Mouse (Mus musculus): ENCODE results near the gene B3gnt9.

B3gnt9 gene

GRCm38 (mm10) chr8:105254966-105255350 is at the start of gene B3gnt9:
Gene B3gnt9, minus strand, starts transcription at chr8:105255153.
- 10% methylated on average over 14 of the region's 14 CpGs for WGBS

- WGBS: 53% methylated on average over 9 of the region's 9 CpGs
Measured at GRCm38 (mm10) chr8:105303874-105304273, 48.9 kb upstream of the B3gnt9 start.

- 50% methylated on average over 8 of the region's 8 CpGs for WGBS
Measured at GRCm38 (mm10) chr8:105303396-105303795, 48.4 kb upstream of the B3gnt9 start.

- 94% methylated on average over 8 of the region's 8 CpGs for WGBS
Measured at GRCm38 (mm10) chr8:105299962-105300361, 45.0 kb upstream of the B3gnt9 start.

GRCm38 (mm10) chr8:105298351-105299252 is 43.6 kb upstream of the B3gnt9 start:
- 45% methylated on average over 18 of the region's 18 CpGs for WGBS

- WGBS: under 1% methylated on average over 58 of the region's 58 CpGs
Measured at GRCm38 (mm10) chr8:105297511-105298192, 42.7 kb upstream of the B3gnt9 start, which contains the start of gene E2f4. Gene E2f4, plus strand, starts transcription at chr8:105297663.

GRCm38 (mm10) chr8:105295895-105296573 is 41.1 kb upstream of the B3gnt9 start, which contains the start of gene Exoc3l:
Gene Exoc3l, minus strand, starts transcription at chr8:105296101.
- WGBS: 69% methylated on average over 11 of the region's 11 CpGs

GRCm38 (mm10) chr8:105295256-105295655 is 40.3 kb upstream of the B3gnt9 start:
- 67% methylated on average over 11 of the region's 11 CpGs for WGBS

GRCm38 (mm10) chr8:105294776-105295175 is 39.8 kb upstream of the B3gnt9 start:
- 66% methylated on average over 9 of the region's 9 CpGs for WGBS

GRCm38 (mm10) chr8:105293405-105293804 is 38.5 kb upstream of the B3gnt9 start:
- WGBS: 81% methylated on average over 19 of the region's 19 CpGs

GRCm38 (mm10) chr8:105292471-105292870 is 37.5 kb upstream of the B3gnt9 start:
- WGBS: 85% methylated on average over 7 of the region's 7 CpGs

- 61% methylated on average over 3 of the region's 3 CpGs for WGBS
Measured at GRCm38 (mm10) chr8:105291802-105292201, 36.8 kb upstream of the B3gnt9 start.

GRCm38 (mm10) chr8:105291364-105291763 is 36.4 kb upstream of the B3gnt9 start:
- 80% methylated on average over 8 of the region's 8 CpGs for WGBS

GRCm38 (mm10) chr8:105290554-105291314 is 35.8 kb upstream of the B3gnt9 start:
- 19% methylated on average over 31 of the region's 31 CpGs for WGBS

GRCm38 (mm10) chr8:105289805-105290460 is 35.0 kb upstream of the B3gnt9 start, which contains the start of gene 4931428F04Rik:
Gene 4931428F04Rik, minus strand, starts transcription at chr8:105289864.
- 4% methylated on average over 43 of the region's 43 CpGs for WGBS

GRCm38 (mm10) chr8:105288958-105289732 is 34.2 kb upstream of the B3gnt9 start:
- 1% methylated on average over 53 of the region's 53 CpGs for WGBS

GRCm38 (mm10) chr8:105288231-105288630 is 33.3 kb upstream of the B3gnt9 start:
- 55% methylated on average over 5 of the region's 5 CpGs for WGBS

- WGBS: 89% methylated on average over 4 of the region's 4 CpGs
Measured at GRCm38 (mm10) chr8:105286907-105287306, 32.0 kb upstream of the B3gnt9 start.

- WGBS: 65% methylated on average over 12 of the region's 12 CpGs
Measured at GRCm38 (mm10) chr8:105285514-105285913, 30.6 kb upstream of the B3gnt9 start.

GRCm38 (mm10) chr8:105283074-105283473 is 28.1 kb upstream of the B3gnt9 start:
- WGBS: 52% methylated on average over 23 of the region's 23 CpGs

Measured in cerebral cortex, adult 2 months (tissue).